Mouse (Mus musculus): ENCODE measurements at regions not wholly inside any gene's neighbourhood (a gene's known extent, or its start where the extent isn't known, plus 50 kb on each side); places are given as distances from the start of the nearest gene placed in this dataset.
A peak's percentile ranks its signal among the peaks of the same experiment; 100 is the strongest.

- Histone ChIP-seq H3K9me3 (ENCODE audit: low read length) (no peaks in the 10 kb centered on the region), H3K4me3 (ENCODE audit: low read length) (no peak overlapping the region), H3K27ac (no peak overlapping the region), H3K4me2 (ENCODE audit: low read depth, low read length) (no peak overlapping the region), H3K4me1 (ENCODE audit: insufficient read depth, low read length) (peaks cover 6% of the 10 kb centered on the region; the same call in 1 of the 2 replicates), H3K27me3 (ENCODE audit: insufficient read depth, low read length) (no peaks in the 10 kb centered on the region), H3K9ac (replicated peaks; ENCODE audit: low read length) (no peak overlapping the region), H3K36me3 (ENCODE audit: insufficient read depth, low read length) (no peaks in the 10 kb centered on the region)
- ATAC-seq (no peak), DNase-seq (ENCODE audit: low spot score) (no peak)
- WGBS, result 85% methylated on average over 9 of the region's 9 CpGs
- TF ChIP-seq CTCF (IDR thresholded peaks at IDR 0.05; ENCODE audit: low read depth), result no peak
Measured at GRCm38 (mm10) chr4:107747454-107747853, 54.6 kb upstream of the Lrp8 start.

- Histone ChIP-seq H3K4me2 (ENCODE audit: low read depth, low read length) (no peak overlapping the region), H3K27ac (no peak overlapping the region), H3K9ac (replicated peaks; ENCODE audit: low read length) (no peak overlapping the region), H3K36me3 (ENCODE audit: insufficient read depth, low read length) (no peaks in the 10 kb centered on the region), H3K27me3 (ENCODE audit: insufficient read depth, low read length) (no peaks in the 10 kb centered on the region), H3K4me3 (ENCODE audit: low read length) (no peak overlapping the region), H3K4me1 (ENCODE audit: insufficient read depth, low read length) (peaks cover 6% of the 10 kb centered on the region; the same call in 1 of the 2 replicates), H3K9me3 (ENCODE audit: low read length) (no peaks in the 10 kb centered on the region)
- WGBS, result 86% methylated on average over 13 of the region's 13 CpGs
- ATAC-seq, result no peak
- no peak for DNase-seq (ENCODE audit: low spot score)
- no peak for TF ChIP-seq CTCF (IDR thresholded peaks at IDR 0.05; ENCODE audit: low read depth)
Measured at GRCm38 (mm10) chr4:107747907-107748628, 54.0 kb upstream of the Lrp8 start.

- Histone ChIP-seq H3K9me3 (ENCODE audit: low read length) (no peaks in the 10 kb centered on the region), H3K27me3 (ENCODE audit: insufficient read depth, low read length) (no peaks in the 10 kb centered on the region), H3K4me1 (ENCODE audit: insufficient read depth, low read length) (peaks cover 6% of the 10 kb centered on the region; the same call in 1 of the 2 replicates), H3K36me3 (ENCODE audit: insufficient read depth, low read length) (no peaks in the 10 kb centered on the region), H3K27ac (no peak overlapping the region), H3K4me2 (ENCODE audit: low read depth, low read length) (no peak overlapping the region), H3K4me3 (ENCODE audit: low read length) (no peak overlapping the region), H3K9ac (replicated peaks; ENCODE audit: low read length) (no peak overlapping the region)
- ATAC-seq, result peak; percentile 74
- peak; percentile 51 for DNase-seq (ENCODE audit: low spot score)
- no peak for TF ChIP-seq CTCF (IDR thresholded peaks at IDR 0.05; ENCODE audit: low read depth)
- WGBS, result 44% methylated on average over 8 of the region's 8 CpGs
Measured at GRCm38 (mm10) chr4:107749045-107749444, 53.0 kb upstream of the Lrp8 start.

- no peaks in the 10 kb centered on the region for H3K27me3 ChIP-seq (ENCODE audit: insufficient read depth, low read length)
Measured at GRCm38 (mm10) chr4:107750017-107750416, 52.0 kb upstream of the Lrp8 start.

More at GRCm38 (mm10) chr4:107750017-107750416, 52.0 kb upstream of the Lrp8 start:
- ATAC-seq (no peak), DNase-seq (ENCODE audit: low spot score) (no peak)
- TF ChIP-seq CTCF (IDR thresholded peaks at IDR 0.05; ENCODE audit: low read depth), result no peak
- H3K9ac ChIP-seq (replicated peaks; ENCODE audit: low read length), result no peak overlapping the region
- WGBS, result 56% methylated on average over 9 of the region's 9 CpGs
- H3K4me3 ChIP-seq (ENCODE audit: low read length), result no peak overlapping the region
- H3K36me3 ChIP-seq (ENCODE audit: insufficient read depth, low read length), result no peaks in the 10 kb centered on the region
- H3K4me1 ChIP-seq (ENCODE audit: insufficient read depth, low read length), result peaks cover 6% of the 10 kb centered on the region; the same call in 1 of the 2 replicates
- no peaks in the 10 kb centered on the region for H3K9me3 ChIP-seq (ENCODE audit: low read length)
- no peak overlapping the region for H3K27ac ChIP-seq
- H3K4me2 ChIP-seq (ENCODE audit: low read depth, low read length), result no peak overlapping the region
